Mouse (Mus musculus) hindbrain, postnatal 0 days (tissue): ENCODE measurements around the gene Hk3. TPM values are rescaled to one million over a fixed set of nuclear protein-coding genes. Genes with fewer than 3 reads are reported as not detected.

Experiments used
- ATAC-seq: fragments of 200-750 bp; cut with Nextera tagmentation; 2 replicates; pipeline ENCODE4 v1.8.0; 2017; ENCODE audit warnings: mild to moderate bottlenecking, moderate TSS enrichment, moderate library complexity
- DNase-seq: peaks from one replicate; pipeline ENCODE4 v3.0.0-alpha.2; 2015; ENCODE audit warnings: low spot score
- H3K27ac ChIP-seq: fragments of 300-500 bp; sonication (generic); 2 replicates; pipeline ENCODE4 v1.5.1; 2014; ENCODE audit warnings: mild to moderate bottlenecking
- H3K27me3 ChIP-seq: fragments of 300-500 bp; sonication (generic); 2 replicates; pipeline ENCODE4 v1.6.1; 2014; ENCODE audit warnings: low read length, mixed read lengths; ENCODE audit not compliant: insufficient read depth
- H3K36me3 ChIP-seq: fragments of 300-500 bp; sonication (generic); 2 replicates; pipeline ENCODE4 v1.6.1; 2014; ENCODE audit warnings: low read length, mixed read lengths; ENCODE audit not compliant: insufficient read depth
- H3K4me1 ChIP-seq: fragments of 300-500 bp; sonication (generic); 2 replicates; pipeline ENCODE4 v1.6.1; 2014; ENCODE audit warnings: antibody characterized with exemption, low read length, mixed read lengths; ENCODE audit not compliant: insufficient read depth
- H3K4me2 ChIP-seq: fragments of 300-500 bp; sonication (generic); 2 replicates; pipeline ENCODE4 v1.6.1; 2014; ENCODE audit warnings: low read depth, mild to moderate bottlenecking, low read length, moderate library complexity, mixed read lengths
- H3K4me3 ChIP-seq: fragments of 300-500 bp; sonication (generic); 2 replicates; pipeline ENCODE4 v1.5.1; 2014; ENCODE audit warnings: low read length
- H3K9ac ChIP-seq: fragments of 300-500 bp; sonication (generic); replicated peaks from 2 replicates; pipeline ENCODE4 v1.6.1; 2014; ENCODE audit warnings: mild to moderate bottlenecking, low read length, moderate library complexity, mixed read lengths
- H3K9me3 ChIP-seq: fragments of 300-500 bp; sonication (generic); 2 replicates; pipeline ENCODE4 v1.6.1; 2016; ENCODE audit warnings: low read length, mixed read lengths
- CTCF ChIP-seq: IDR thresholded peaks from 2 replicates; pipeline ENCODE4 v1.5.1; 2016; ENCODE audit warnings: antibody characterized with exemption, control low read depth, low read depth
- WGBS: fragments of 180-500 bp; shearing (Covaris S2); extraction: QIAGEN DNeasy Blood & Tissue Kit; methylation state at CpG from one replicate; pipeline ENCODE4 v1.1.7; 2014; 5-methylcytosine and 5-hydroxymethylcytosine counted together
- polyA plus RNA-seq: library from polyadenylated mRNA; unstranded; fragments of >200 nt; fragmentation: Nextera tagmentation; extraction: Ambion mirVana; gene quantifications from 2 replicates; pipeline ENCODE4 v1.2.1, GENCODE M21; 2015
- total RNA-seq: library from RNA; depleted of rRNA; stranded (reverse); fragments of >200 nt; gene quantifications from 2 replicates; pipeline ENCODE4 v1.2.3, GENCODE M21; 2014; rRNA removed

Gene Hk3
- total and polyA plus RNA-seq, 2 experiments from 2014 or later: 0.78 to 1.9 TPM

GRCm38 (mm10) chr13:54959842-54960241 is 61.3 kb downstream of the Hk3 start:
- Histone ChIP-seq H3K4me1 (peaks cover 16% of the 10 kb centered on the region), H3K36me3 (no peaks in the 10 kb centered on the region), H3K9me3 (no peaks in the 10 kb centered on the region), H3K4me3 (no peak overlapping the region), H3K4me2 (no peak overlapping the region), H3K9ac (no peak overlapping the region), H3K27ac (peak overlapping the region; percentile 56; the same call in 1 of the 2 replicates), H3K27me3 (no peaks in the 10 kb centered on the region)
- no peak for DNase-seq
- TF ChIP-seq CTCF: no peak
- 50% methylated on average over 6 of the region's 6 CpGs for WGBS
- ATAC-seq: no peak

- Histone ChIP-seq H3K4me2 (no peak overlapping the region), H3K36me3 (no peaks in the 10 kb centered on the region), H3K27ac (peak overlapping the region; percentile 56; the same call in 1 of the 2 replicates), H3K4me3 (no peak overlapping the region), H3K9ac (no peak overlapping the region), H3K4me1 (peaks cover 16% of the 10 kb centered on the region), H3K27me3 (no peaks in the 10 kb centered on the region), H3K9me3 (no peaks in the 10 kb centered on the region)
- 39% methylated on average over 15 of the region's 15 CpGs for WGBS
- DNase-seq (peak; percentile 36), ATAC-seq (no peak)
- no peak for TF ChIP-seq CTCF
These were observed 62.0 kb downstream of the Hk3 start for GRCm38 (mm10) chr13:54959059-54959701.

DNA sequence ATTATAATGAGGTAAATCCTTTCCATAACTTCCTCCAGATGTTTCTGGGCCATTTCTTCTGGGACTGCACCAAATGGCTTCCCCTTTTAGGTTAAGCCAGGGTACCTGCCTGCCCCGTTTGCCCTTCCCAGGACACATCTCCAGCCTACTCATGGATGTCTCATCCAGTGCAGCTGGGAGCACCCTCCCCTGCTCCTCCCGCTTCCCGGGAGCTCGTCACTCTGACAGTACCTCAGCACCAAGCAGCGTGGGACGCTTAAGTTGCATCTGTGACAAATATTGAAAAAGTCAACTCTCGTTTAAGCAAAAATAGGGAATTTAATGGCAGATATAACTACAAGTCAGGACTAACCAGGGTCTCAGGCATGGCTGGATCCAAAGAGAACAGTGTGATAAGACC is 63.9 kb downstream of the Hk3 start:
- Histone ChIP-seq H3K4me1 (peaks cover 16% of the 10 kb centered on the region), H3K36me3 (no peaks in the 10 kb centered on the region), H3K27ac (no peak overlapping the region), H3K9me3 (no peaks in the 10 kb centered on the region), H3K27me3 (no peaks in the 10 kb centered on the region), H3K4me3 (no peak overlapping the region), H3K9ac (no peak overlapping the region), H3K4me2 (no peak overlapping the region)
- DNase-seq (no peak), ATAC-seq (no peak)
- WGBS: 70% methylated on average over 7 of the region's 7 CpGs
- TF ChIP-seq CTCF: no peak

Other genes starting within 250 kb of the Hk3 start
- not detected in 2 replicates for gene Eif4e1b, start 237.4 kb downstream of the Hk3 start, total RNA-seq
- gene Eif4e1b, start 237.4 kb downstream of the Hk3 start, polyA plus RNA-seq: not detected in 2 replicates
- 53.2 and 60.5 TPM in 2 replicates for gene Tspan17, start 232.0 kb downstream of the Hk3 start, total RNA-seq
- gene Tspan17, start 232.0 kb downstream of the Hk3 start, polyA plus RNA-seq: 143 and 153 TPM in 2 replicates
- 49.9 and 53.0 TPM in 2 replicates for gene Unc5a, start 72.0 kb downstream of the Hk3 start, total RNA-seq
- 10.5 and 11.7 TPM in 2 replicates for gene Unc5a, start 72.0 kb downstream of the Hk3 start, polyA plus RNA-seq
- 3.9 and 9.0 TPM in 2 replicates for gene Uimc1, start 78.9 kb upstream of the Hk3 start, total RNA-seq
- 12.1 and 13.5 TPM in 2 replicates for gene Uimc1, start 78.9 kb upstream of the Hk3 start, polyA plus RNA-seq
- gene Zfp346, start 83.9 kb upstream of the Hk3 start, total RNA-seq: 29.4 and 33.7 TPM in 2 replicates
- 21.1 and 22.3 TPM in 2 replicates for gene Zfp346, start 83.9 kb upstream of the Hk3 start, polyA plus RNA-seq
- not detected in 2 replicates for gene Gm17617, start 112.2 kb upstream of the Hk3 start, total RNA-seq
- gene Gm17617, start 112.2 kb upstream of the Hk3 start, polyA plus RNA-seq: not detected in 2 replicates
- 0.84 and 2.5 TPM in 2 replicates for gene Fgfr4, start 131.3 kb upstream of the Hk3 start, total RNA-seq
- 1.0 and 1.5 TPM in 2 replicates for gene Fgfr4, start 131.3 kb upstream of the Hk3 start, polyA plus RNA-seq
- gene Nsd1, start 188.4 kb upstream of the Hk3 start, total RNA-seq: 59.3 and 78.2 TPM in 2 replicates
- gene Nsd1, start 188.4 kb upstream of the Hk3 start, polyA plus RNA-seq: 64.0 and 67.7 TPM in 2 replicates